Mouse (Mus musculus): ENCODE results near the gene Rps28. TPM values are rescaled to one million over a fixed set of nuclear protein-coding genes. Genes with fewer than 3 reads are reported as not detected.

Gene Rps28
- polyA plus RNA-seq, 1 experiment from 2014 or later = 1,470 TPM

DNA sequence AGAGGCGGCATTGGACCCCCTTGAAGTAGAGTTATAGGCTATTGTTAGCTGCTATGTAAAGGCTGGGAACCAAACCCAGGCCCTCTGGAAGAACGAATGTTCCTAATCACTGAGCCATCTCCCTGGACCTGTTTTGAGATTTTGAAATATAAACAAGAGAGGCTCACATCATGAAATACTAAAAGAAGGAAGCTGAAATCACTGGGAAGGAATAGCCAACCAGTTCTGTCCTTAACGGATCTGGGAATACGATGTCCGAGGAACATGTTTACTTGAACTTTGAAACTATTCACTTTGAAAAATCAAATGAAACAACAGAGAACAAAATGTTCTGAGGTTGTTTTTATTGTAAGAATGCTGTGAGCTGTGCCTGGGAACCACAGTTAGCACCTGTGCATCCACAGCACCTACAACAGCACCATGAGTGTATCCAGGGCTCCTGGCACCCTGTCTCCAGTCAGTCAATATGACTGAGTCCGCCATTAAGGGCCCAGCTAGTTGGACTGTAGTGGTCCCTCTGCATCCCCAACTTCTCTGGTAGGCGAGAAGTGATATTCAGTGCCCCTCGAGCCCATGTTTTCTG is 49.7 kb downstream of the Rps28 start:
- Histone ChIP-seq H3K4me3 (ENCODE audit: low read depth, low read length) (no peak overlapping the region), H3K9me3 (ENCODE audit: control insufficient read depth, low read depth, low read length) (no peaks in the 10 kb centered on the region), H3K4me2 (replicated peaks; ENCODE audit: low read depth, low read length) (no peak overlapping the region), H3K36me3 (ENCODE audit: control insufficient read depth, insufficient read depth, low read length) (peaks cover 8% of the 10 kb centered on the region; the same call in 1 of the 2 replicates), H3K27me3 (ENCODE audit: control insufficient read depth, insufficient read depth, low read length) (no peaks in the 10 kb centered on the region), H3K4me1 (ENCODE audit: control insufficient read depth, insufficient read depth, low read length) (peaks cover 8% of the 10 kb centered on the region), H3K27ac (ENCODE audit: low read length) (no peak overlapping the region), H3K9ac (replicated peaks; ENCODE audit: low read depth, low read length) (no peak overlapping the region)
- no peak for ATAC-seq (ENCODE audit: insufficient number of reproducible peaks, insufficient read depth, low FRiP score, low read depth)
- 87% methylated on average over 8 of the region's 8 CpGs for WGBS

DNA sequence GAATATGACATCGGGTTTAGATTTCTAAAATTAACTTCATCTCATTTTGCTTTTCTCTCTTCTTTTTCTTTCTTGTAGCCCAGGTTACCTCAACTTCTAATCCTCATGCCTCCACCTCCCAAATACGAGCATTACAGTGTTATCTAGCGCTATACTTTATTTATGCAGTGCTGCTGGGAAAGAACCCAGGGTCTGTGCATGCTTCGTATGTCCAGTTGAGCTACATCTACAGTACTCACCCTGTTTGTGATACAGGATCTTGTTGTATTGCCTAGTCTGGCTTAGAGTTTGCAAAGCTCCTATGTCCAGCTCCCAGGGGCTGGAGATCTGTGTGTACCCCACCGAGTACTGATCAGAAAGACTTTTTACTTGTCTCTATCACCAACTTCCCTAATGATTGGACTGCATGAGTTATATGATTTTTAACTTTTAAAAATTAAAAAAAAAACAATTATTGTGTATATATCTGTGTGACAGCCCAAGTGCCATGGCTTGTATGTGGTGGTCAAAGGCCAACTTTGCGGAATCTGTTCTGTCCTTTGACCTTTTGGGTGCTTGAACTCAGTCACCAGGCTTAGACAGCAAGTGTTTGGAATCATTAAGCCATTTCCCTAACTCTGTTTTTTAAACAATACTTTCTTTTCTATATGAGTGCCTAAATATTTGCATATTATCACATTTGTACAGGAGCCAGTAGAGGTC is 50.3 kb downstream of the Rps28 start:
- Histone ChIP-seq H3K9ac (replicated peaks; ENCODE audit: low read depth, low read length) (no peak overlapping the region), H3K4me1 (ENCODE audit: control insufficient read depth, insufficient read depth, low read length) (peaks cover 5% of the 10 kb centered on the region; the same call in 1 of the 2 replicates), H3K4me2 (replicated peaks; ENCODE audit: low read depth, low read length) (no peak overlapping the region), H3K4me3 (ENCODE audit: low read depth, low read length) (no peak overlapping the region), H3K27ac (ENCODE audit: low read length) (no peak overlapping the region), H3K36me3 (ENCODE audit: control insufficient read depth, insufficient read depth, low read length) (peaks cover 8% of the 10 kb centered on the region; the same call in 1 of the 2 replicates), H3K27me3 (ENCODE audit: control insufficient read depth, insufficient read depth, low read length) (no peaks in the 10 kb centered on the region), H3K9me3 (ENCODE audit: control insufficient read depth, low read depth, low read length) (no peaks in the 10 kb centered on the region)
- ATAC-seq (ENCODE audit: insufficient number of reproducible peaks, insufficient read depth, low FRiP score, low read depth) = no peak
- 87% methylated on average over 6 of the region's 6 CpGs for WGBS

DNA sequence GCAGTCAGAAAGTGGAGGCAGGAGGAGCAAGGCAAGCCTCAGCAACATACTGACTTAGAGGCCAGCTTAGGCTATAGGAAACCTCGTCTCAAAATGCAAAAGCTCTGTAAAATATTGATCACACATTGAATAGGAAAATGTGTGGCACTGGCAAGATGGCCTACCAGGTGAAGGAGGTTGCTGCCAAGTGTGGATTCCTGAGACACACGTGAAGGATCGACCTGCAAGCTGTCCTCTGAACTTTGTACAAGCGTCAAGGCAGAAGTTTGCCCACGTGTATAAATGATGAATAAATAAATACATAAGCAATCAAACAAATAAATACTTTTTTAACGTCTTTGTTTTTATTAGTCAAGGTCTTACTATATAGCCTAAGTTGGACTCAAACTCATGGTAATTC is 50.9 kb downstream of the Rps28 start:
- no peak for ATAC-seq (ENCODE audit: insufficient number of reproducible peaks, insufficient read depth, low FRiP score, low read depth)
- no peak overlapping the region for H3K4me2 ChIP-seq (replicated peaks; ENCODE audit: low read depth, low read length)
- 74% methylated on average over 6 of the region's 6 CpGs for WGBS
- no peak overlapping the region for H3K4me3 ChIP-seq (ENCODE audit: low read depth, low read length)
- no peaks in the 10 kb centered on the region for H3K9me3 ChIP-seq (ENCODE audit: control insufficient read depth, low read depth, low read length)
- no peaks in the 10 kb centered on the region for H3K4me1 ChIP-seq (ENCODE audit: control insufficient read depth, insufficient read depth, low read length)
- no peaks in the 10 kb centered on the region for H3K27me3 ChIP-seq (ENCODE audit: control insufficient read depth, insufficient read depth, low read length)
- peaks cover 8% of the 10 kb centered on the region; the same call in 1 of the 2 replicates for H3K36me3 ChIP-seq (ENCODE audit: control insufficient read depth, insufficient read depth, low read length)
- no peak overlapping the region for H3K9ac ChIP-seq (replicated peaks; ENCODE audit: low read depth, low read length)
- no peak overlapping the region for H3K27ac ChIP-seq (ENCODE audit: low read length)

DNA sequence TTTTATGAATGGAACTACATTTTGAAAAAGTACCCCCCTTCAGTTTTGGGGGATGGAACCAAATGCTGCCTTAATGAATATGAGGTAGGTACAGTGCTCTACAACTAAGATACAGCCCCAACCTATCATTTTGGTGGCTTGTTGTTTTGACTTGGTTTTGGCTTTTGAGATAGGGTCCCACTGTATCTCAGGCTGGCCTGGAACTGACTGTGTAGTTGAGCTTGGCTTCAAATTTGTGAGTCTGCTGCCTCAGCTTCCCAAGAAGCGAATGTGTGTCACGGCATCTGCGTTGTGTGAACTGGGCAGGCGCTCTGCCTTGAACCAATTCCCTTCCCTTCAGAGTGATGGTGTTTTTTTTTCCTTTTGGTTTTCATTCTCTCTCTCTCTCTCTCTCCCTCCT is 52.7 kb downstream of the Rps28 start:
- Histone ChIP-seq H3K4me2 (replicated peaks; ENCODE audit: low read depth, low read length) (no peak overlapping the region), H3K27me3 (ENCODE audit: control insufficient read depth, insufficient read depth, low read length) (no peaks in the 10 kb centered on the region), H3K4me3 (ENCODE audit: low read depth, low read length) (no peak overlapping the region), H3K36me3 (ENCODE audit: control insufficient read depth, insufficient read depth, low read length) (peaks cover 1% of the 10 kb centered on the region; the same call in 1 of the 2 replicates), H3K9me3 (ENCODE audit: control insufficient read depth, low read depth, low read length) (no peaks in the 10 kb centered on the region), H3K9ac (replicated peaks; ENCODE audit: low read depth, low read length) (no peak overlapping the region), H3K4me1 (ENCODE audit: control insufficient read depth, insufficient read depth, low read length) (no peaks in the 10 kb centered on the region), H3K27ac (ENCODE audit: low read length) (no peak overlapping the region)
- 89% methylated on average over 4 of the region's 4 CpGs for WGBS
- ATAC-seq (ENCODE audit: insufficient number of reproducible peaks, insufficient read depth, low FRiP score, low read depth) = no peak

Other genes with a start within 250 kb of the Rps28 start
- 85.5 and 98.8 TPM in 2 replicates for gene Zfp414, start 195.5 kb downstream of the Rps28 start, polyA plus RNA-seq (2014; fragmentation: Nextera tagmentation; extraction: Ambion mirVana)
- gene Pram1, start 186.5 kb downstream of the Rps28 start, polyA plus RNA-seq (2014; fragmentation: Nextera tagmentation; extraction: Ambion mirVana) = 0.59 and 0.62 TPM in 2 replicates
- 313 and 333 TPM in 2 replicates for gene Hnrnpm, start 137.7 kb downstream of the Rps28 start, polyA plus RNA-seq (2014; fragmentation: Nextera tagmentation; extraction: Ambion mirVana)
- 42.8 and 49.3 TPM in 2 replicates for gene March2, start 105.9 kb downstream of the Rps28 start, polyA plus RNA-seq (2014; fragmentation: Nextera tagmentation; extraction: Ambion mirVana)
- gene Rab11b, start 64.0 kb downstream of the Rps28 start, polyA plus RNA-seq (2014; fragmentation: Nextera tagmentation; extraction: Ambion mirVana) = 255 and 296 TPM in 2 replicates
- 22.5 and 25.1 TPM in 2 replicates for gene Angptl4, start 42.7 kb downstream of the Rps28 start, polyA plus RNA-seq (2014; fragmentation: Nextera tagmentation; extraction: Ambion mirVana)
- gene Kank3, start 14.0 kb downstream of the Rps28 start, polyA plus RNA-seq (2014; fragmentation: Nextera tagmentation; extraction: Ambion mirVana) = 32.5 and 33.5 TPM in 2 replicates
- gene Ndufa7, start within 50 bp of the Rps28 start, polyA plus RNA-seq (2014; fragmentation: Nextera tagmentation; extraction: Ambion mirVana) = 471 and 592 TPM in 2 replicates
- 75.6 and 79.6 TPM in 2 replicates for gene Cd320, start 18.5 kb upstream of the Rps28 start, polyA plus RNA-seq (2014; fragmentation: Nextera tagmentation; extraction: Ambion mirVana)
- gene Gm7029, start 49.3 kb upstream of the Rps28 start, polyA plus RNA-seq (2014; fragmentation: Nextera tagmentation; extraction: Ambion mirVana) = not detected in 2 replicates
- gene Kifc1, start 66.1 kb upstream of the Rps28 start, polyA plus RNA-seq (2014; fragmentation: Nextera tagmentation; extraction: Ambion mirVana) = 6.8 TPM in 2 replicates
- gene Platr17, start 80.6 kb upstream of the Rps28 start, polyA plus RNA-seq (2014; fragmentation: Nextera tagmentation; extraction: Ambion mirVana) = 0.54 and 1.00 TPM in 2 replicates
- gene Daxx, start 84.9 kb upstream of the Rps28 start, polyA plus RNA-seq (2014; fragmentation: Nextera tagmentation; extraction: Ambion mirVana) = 39.2 and 44.6 TPM in 2 replicates
- 45.3 and 47.9 TPM in 2 replicates for gene Tapbp, start 91.3 kb upstream of the Rps28 start, polyA plus RNA-seq (2014; fragmentation: Nextera tagmentation; extraction: Ambion mirVana)
- 9.4 and 10.4 TPM in 2 replicates for gene Zbtb22, start 91.3 kb upstream of the Rps28 start, polyA plus RNA-seq (2014; fragmentation: Nextera tagmentation; extraction: Ambion mirVana)
- gene Rgl2, start 105.0 kb upstream of the Rps28 start, polyA plus RNA-seq (2014; fragmentation: Nextera tagmentation; extraction: Ambion mirVana) = 38.4 and 39.8 TPM in 2 replicates
- 141 and 152 TPM in 2 replicates for gene Pfdn6, start 115.8 kb upstream of the Rps28 start, polyA plus RNA-seq (2014; fragmentation: Nextera tagmentation; extraction: Ambion mirVana)
- gene Wdr46, start 116.1 kb upstream of the Rps28 start, polyA plus RNA-seq (2014; fragmentation: Nextera tagmentation; extraction: Ambion mirVana) = 19.0 and 23.0 TPM in 2 replicates
- gene B3galt4, start 126.9 kb upstream of the Rps28 start, polyA plus RNA-seq (2014; fragmentation: Nextera tagmentation; extraction: Ambion mirVana) = 2.8 and 2.9 TPM in 2 replicates
- gene Vps52, start 131.2 kb upstream of the Rps28 start, polyA plus RNA-seq (2014; fragmentation: Nextera tagmentation; extraction: Ambion mirVana) = 31.5 and 34.8 TPM in 2 replicates
- 2,047 and 2,164 TPM in 2 replicates for gene Rps18, start 131.4 kb upstream of the Rps28 start, polyA plus RNA-seq (2014; fragmentation: Nextera tagmentation; extraction: Ambion mirVana)
- gene H2-K1, start 175.8 kb upstream of the Rps28 start, polyA plus RNA-seq (2014; fragmentation: Nextera tagmentation; extraction: Ambion mirVana) = 38.3 and 38.8 TPM in 2 replicates
- 7.5 and 8.6 TPM in 2 replicates for gene Ring1, start 200.1 kb upstream of the Rps28 start, polyA plus RNA-seq (2014; fragmentation: Nextera tagmentation; extraction: Ambion mirVana)
- gene H2-Ke6, start 203.5 kb upstream of the Rps28 start, polyA plus RNA-seq (2014; fragmentation: Nextera tagmentation; extraction: Ambion mirVana) = 41.7 and 44.9 TPM in 2 replicates
- 81.3 and 91.7 TPM in 2 replicates for gene Slc39a7, start 207.1 kb upstream of the Rps28 start, polyA plus RNA-seq (2014; fragmentation: Nextera tagmentation; extraction: Ambion mirVana)
- gene Rxrb, start 207.2 kb upstream of the Rps28 start, polyA plus RNA-seq (2014; fragmentation: Nextera tagmentation; extraction: Ambion mirVana) = 21.7 and 22.4 TPM in 2 replicates
- 0.32 and 1.2 TPM in 2 replicates for gene Col11a2, start 214.9 kb upstream of the Rps28 start, polyA plus RNA-seq (2014; fragmentation: Nextera tagmentation; extraction: Ambion mirVana)